Mouse (Mus musculus): ENCODE data around the gene Osbpl7. TPM values are rescaled to one million over a fixed set of nuclear protein-coding genes. Genes with fewer than 3 reads are reported as not detected.

Osbpl7 gene
- polyA plus RNA-seq, 1 experiment, result 23.7 TPM

DNA sequence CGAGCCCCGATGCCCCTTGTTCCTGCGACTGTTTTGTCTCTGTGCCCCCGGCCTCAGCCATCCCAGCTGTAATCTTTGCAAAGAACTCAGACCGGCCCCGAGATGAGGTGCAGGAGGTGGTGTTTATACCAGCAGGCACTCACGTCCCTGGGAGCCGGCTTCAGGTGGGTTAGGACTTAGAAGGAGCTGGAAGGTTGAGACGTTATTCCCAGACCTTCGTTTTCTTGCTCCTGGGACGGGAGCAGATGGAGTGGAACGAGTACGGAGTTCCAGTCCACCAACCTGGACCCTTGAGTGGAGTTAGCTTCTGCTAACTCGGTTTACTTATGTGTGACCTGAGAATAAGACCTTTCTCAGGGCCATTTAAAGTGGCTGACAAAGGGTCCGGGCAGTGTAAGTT is 20.0 kb upstream of the Osbpl7 start:
- no peak for TF ChIP-seq GATA1 (IDR thresholded peaks at IDR 0.05; ENCODE audit: low read length)

DNA sequence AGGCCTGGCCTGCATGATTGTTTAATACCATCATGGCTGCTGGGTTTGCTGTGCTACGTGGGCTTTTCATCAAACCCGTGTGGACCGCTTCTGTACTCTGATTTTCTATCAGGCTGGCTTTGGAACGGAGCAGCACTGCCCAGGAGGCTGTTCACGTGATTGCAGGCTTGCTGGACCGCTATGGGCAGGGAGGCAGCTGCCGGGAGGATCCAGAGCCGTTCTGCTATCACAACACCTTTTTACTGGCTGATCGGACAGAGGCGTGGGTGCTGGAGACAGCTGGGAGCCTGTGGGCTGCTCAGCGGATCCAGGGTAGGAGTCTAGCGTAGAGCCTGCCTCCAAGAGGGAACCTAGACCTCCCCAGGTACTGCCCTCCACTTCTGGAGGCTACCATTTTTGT is 18.5 kb upstream of the Osbpl7 start:
- TF ChIP-seq GATA1 (IDR thresholded peaks at IDR 0.05; ENCODE audit: low read length), result no peak

- TF ChIP-seq GATA1 (IDR thresholded peaks at IDR 0.05; ENCODE audit: low read length), result no peak
These were observed 17.9 kb upstream of the Osbpl7 start for GRCm38 (mm10) chr11:97032499-97032898.

- TF ChIP-seq GATA1 (IDR thresholded peaks at IDR 0.05; ENCODE audit: low read length), result no peak
These were observed 16.6 kb upstream of the Osbpl7 start for GRCm38 (mm10) chr11:97033781-97034180.

- TF ChIP-seq GATA1 (IDR thresholded peaks at IDR 0.05; ENCODE audit: low read length), result no peak
These were observed 14.3 kb upstream of the Osbpl7 start for GRCm38 (mm10) chr11:97036141-97036540.

GRCm38 (mm10) chr11:97038881-97039280 is 11.5 kb upstream of the Osbpl7 start:
- no peak for TF ChIP-seq GATA1 (IDR thresholded peaks at IDR 0.05; ENCODE audit: low read length)

DNA sequence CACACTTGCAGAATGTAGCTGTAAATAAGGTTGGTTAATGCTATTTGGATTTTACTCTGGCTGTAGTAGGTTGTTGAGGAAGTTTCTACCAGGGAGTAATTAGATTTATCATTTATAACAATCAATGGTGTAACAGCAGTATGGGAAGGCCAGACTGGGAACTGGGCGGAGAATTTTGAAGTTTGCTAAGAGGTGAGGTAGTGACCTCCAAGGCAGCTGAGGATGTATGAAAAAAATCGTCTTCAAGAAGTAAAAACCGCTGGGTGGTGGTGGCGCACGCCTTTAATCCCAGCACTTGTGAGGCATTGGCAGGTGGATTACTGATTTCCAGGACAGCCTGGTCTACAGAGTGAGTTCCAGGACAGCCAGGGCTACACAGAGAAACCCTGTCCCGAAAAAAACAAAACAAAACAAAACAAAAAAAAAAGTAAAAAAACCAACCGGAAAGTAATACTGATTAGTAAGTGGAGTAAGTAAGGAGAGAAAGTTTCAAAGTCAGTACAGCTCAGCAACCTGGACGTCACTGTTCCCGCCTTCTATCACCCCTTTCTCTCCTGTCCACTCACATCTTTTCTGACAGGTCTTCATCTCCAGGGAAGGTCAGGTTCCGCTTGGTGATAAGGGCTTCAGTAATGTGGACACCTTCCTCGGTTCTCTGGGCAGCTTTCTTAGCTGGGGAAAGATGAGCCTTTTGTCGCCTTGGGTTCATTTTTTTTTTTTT is 10.0 kb upstream of the Osbpl7 start:
- TF ChIP-seq GATA1 (IDR thresholded peaks at IDR 0.05; ENCODE audit: low read length), result no peak

GRCm38 (mm10) chr11:97041022-97041899 is 9.2 kb upstream of the Osbpl7 start, which contains the start of the genes Lrrc46 and Mrpl10:
TSS of gene Lrrc46 (minus strand) at chr11:97041407.
TSS of gene Mrpl10 (plus strand) at chr11:97041560.
- TF ChIP-seq GATA1 (IDR thresholded peaks at IDR 0.05; ENCODE audit: low read length), result no peak

DNA sequence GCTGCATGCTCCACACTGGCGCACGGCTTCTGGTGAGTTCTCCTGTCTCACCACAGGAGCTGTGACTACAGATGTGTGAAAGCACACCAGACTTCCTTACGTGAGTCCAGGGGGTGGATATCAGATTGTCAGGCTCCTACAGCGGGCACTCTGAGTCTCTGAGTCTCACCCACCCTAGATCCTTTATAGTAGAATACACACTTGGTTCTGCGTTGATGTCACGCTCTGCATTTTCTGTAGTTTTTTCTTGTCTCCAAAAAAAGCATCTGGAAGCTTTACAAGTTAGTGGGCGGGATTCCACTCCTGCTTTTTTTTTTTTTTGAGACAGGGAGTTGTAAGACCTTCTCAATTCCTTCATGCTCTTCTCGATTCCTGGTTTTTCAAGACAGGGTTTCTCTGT is 5.5 kb upstream of the Osbpl7 start:
- TF ChIP-seq GATA1 (IDR thresholded peaks at IDR 0.05; ENCODE audit: low read length), result no peak

DNA sequence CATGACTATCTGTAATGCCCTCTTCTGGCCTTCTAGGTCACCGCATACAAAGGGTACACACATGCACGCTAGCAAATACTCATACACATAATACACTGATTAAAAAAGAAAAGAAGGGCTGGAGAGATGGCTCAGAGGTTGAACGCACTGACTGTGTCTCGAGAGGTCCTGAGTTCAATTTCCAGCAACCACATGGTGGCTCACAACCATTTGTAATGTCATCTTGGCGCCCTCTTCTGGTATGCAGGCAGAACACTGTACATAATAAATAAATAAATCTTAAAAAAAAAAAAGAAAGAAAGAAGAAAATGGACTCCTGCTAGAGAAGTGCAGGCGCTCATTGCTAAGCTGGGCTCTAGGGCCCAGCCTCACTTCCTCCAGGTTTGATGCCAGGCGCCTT is 4.6 kb upstream of the Osbpl7 start:
- TF ChIP-seq GATA1 (IDR thresholded peaks at IDR 0.05; ENCODE audit: low read length), result no peak

DNA sequence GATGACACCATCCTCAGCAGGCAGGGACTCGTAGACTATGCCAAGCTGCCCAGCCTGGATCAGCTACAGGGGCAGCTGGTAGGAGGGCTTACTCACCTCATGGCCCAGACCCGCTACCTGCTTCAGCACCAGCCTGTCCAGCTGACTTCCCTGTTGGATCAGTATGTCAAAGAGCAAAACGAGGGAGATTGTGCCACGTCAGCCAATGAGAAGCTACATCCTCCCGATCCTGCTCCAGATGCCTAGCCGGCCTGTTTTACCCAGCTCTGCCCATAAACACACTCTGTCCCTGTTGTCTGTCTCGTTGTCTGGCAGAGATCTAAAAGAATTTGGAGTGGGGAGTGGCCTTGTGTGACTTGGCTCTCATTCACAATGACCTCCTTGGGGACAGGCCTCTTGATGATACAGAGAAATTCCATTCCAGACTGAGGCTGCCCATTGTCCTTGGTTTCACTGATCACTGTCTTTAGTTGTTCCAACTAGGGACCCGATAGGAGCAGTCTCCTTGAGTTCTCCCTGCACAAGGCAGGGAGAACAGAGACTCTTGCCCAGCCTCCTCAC is 2.3 kb upstream of the Osbpl7 start:
- no peak for TF ChIP-seq GATA1 (IDR thresholded peaks at IDR 0.05; ENCODE audit: low read length)

DNA sequence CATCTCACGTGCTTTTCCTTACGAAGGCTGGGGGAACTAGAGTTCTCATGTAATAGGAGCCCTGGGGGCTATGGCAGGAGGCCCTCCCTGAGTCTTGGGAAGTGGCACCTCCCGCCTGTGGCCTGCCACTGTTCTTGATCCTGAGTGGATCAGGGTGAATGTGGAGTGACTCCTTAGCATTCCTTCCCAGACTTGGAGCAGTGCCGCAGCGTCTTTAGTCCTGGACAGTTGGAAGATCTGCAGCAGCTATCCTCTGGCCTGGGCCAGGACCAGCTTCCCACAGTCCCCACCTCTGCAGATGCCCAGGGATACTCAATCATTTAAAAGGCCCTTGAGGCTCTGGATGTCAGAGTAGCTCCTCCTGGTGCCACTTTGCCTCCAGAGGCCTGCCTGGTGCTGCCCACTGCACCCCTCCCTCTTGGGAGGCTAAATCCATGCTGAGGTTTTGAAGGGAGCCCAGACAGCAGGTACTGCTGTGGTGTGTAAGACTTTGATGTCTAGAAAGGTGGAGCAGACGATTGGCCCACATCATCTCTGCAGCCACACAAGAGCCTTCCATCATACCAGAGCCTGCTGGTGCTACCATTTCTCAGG is 839 bp upstream of the Osbpl7 start:
- TF ChIP-seq GATA1 (IDR thresholded peaks at IDR 0.05; ENCODE audit: low read length), result no peak

- no peak for TF ChIP-seq GATA1 (IDR thresholded peaks at IDR 0.05; ENCODE audit: low read length)
These were observed 637 bp downstream of the Osbpl7 start for GRCm38 (mm10) chr11:97050944-97051586.

- no peak for TF ChIP-seq GATA1 (IDR thresholded peaks at IDR 0.05; ENCODE audit: low read length)
These were observed 1.8 kb downstream of the Osbpl7 start for GRCm38 (mm10) chr11:97052219-97052646.

DNA sequence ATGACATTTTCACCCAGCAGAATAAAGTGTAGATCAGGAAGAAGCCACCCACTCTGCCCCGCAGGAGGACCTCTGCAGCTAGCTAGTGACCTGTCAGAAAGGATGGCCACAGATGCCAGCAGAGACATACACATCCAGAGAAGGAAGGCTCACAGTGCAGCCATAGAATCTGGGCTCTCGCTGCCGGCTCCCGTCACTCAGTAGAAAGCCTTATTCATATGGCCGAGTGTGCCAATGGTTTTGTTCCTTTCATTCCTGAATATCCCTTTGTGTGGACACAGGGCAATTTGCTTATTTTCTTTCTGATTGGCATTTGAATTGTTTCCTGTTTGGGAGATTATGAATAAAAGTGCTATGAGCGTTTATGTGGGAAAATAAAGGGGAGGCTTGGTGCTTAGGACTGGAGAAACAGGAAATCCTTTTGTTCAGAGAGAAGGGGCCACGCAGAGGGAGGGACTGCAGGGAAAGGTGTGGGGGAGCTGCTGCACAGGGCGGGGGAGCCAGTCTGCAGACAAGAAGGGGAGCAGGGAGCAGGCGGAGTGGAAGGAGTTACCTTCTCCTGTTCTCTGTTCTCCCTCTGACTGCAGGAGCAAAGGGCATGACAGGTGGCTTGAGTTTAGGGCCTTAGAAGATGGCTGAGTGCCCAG is 13.0 kb downstream of the Osbpl7 start:
- TF ChIP-seq GATA1 (IDR thresholded peaks at IDR 0.05; ENCODE audit: low read length), result no peak
